Mouse (Mus musculus) limb, embryonic 12.5 days (tissue): ENCODE measurements around the gene Ptpn3. TPM values are rescaled to one million over a fixed set of nuclear protein-coding genes. Genes with fewer than 3 reads are reported as not detected.

ENCODE experiments used
- ATAC-seq: fragments of 200-750 bp; cut with Nextera tagmentation; 2 replicates; pipeline ENCODE4 v1.8.0; 2017; ENCODE audit warnings: low read depth, moderate TSS enrichment; ENCODE audit not compliant: insufficient number of reproducible peaks, insufficient read depth, low FRiP score, low TSS enrichment
- H3K27ac ChIP-seq: fragments of 300-500 bp; sonication (generic); 2 replicates; pipeline ENCODE4 v1.5.1; 2016; ENCODE audit warnings: mild to moderate bottlenecking, moderate library complexity
- H3K27me3 ChIP-seq: fragments of 300-500 bp; sonication (generic); 2 replicates; pipeline ENCODE4 v1.6.1; 2016; ENCODE audit warnings: mild to moderate bottlenecking, moderate library complexity
- H3K36me3 ChIP-seq: fragments of 300-500 bp; sonication (generic); 2 replicates; pipeline ENCODE4 v1.6.1; 2016; ENCODE audit warnings: mild to moderate bottlenecking, moderate library complexity
- H3K4me1 ChIP-seq: fragments of 300-500 bp; sonication (generic); replicated peaks from 2 replicates; pipeline ENCODE4 v1.6.1; 2016
- H3K4me2 ChIP-seq: fragments of 300-500 bp; sonication (generic); 2 replicates; pipeline ENCODE4 v1.6.1; 2016; ENCODE audit warnings: mild to moderate bottlenecking, moderate library complexity
- H3K4me3 ChIP-seq: fragments of 300-500 bp; sonication (generic); replicated peaks from 2 replicates; pipeline ENCODE4 v1.5.1; 2016; ENCODE audit warnings: mild to moderate bottlenecking
- H3K9ac ChIP-seq: fragments of 300-500 bp; sonication (generic); replicated peaks from 2 replicates; pipeline ENCODE4 v1.6.1; 2016; ENCODE audit warnings: mild to moderate bottlenecking, moderate library complexity
- H3K9me3 ChIP-seq: fragments of 300-500 bp; sonication (generic); 2 replicates; pipeline ENCODE4 v1.6.1; 2016; ENCODE audit warnings: mild to moderate bottlenecking, moderate library complexity
- WGBS: fragments of 180-500 bp; shearing (Covaris S2); methylation state at CpG from one replicate; pipeline ENCODE4 v1.1.7; 2016; 5-methylcytosine and 5-hydroxymethylcytosine counted together
- polyA plus RNA-seq: library from polyadenylated mRNA; unstranded; fragments of >200 nt; fragmentation: Nextera tagmentation; extraction: Ambion mirVana; gene quantifications from 2 replicates; pipeline ENCODE4 v1.2.1, GENCODE M21; 2016

The Ptpn3 gene
- polyA plus RNA-seq, 1 experiment from 2014 or later, result 2.9 TPM

- 5% methylated on average over 26 of the region's 26 CpGs for WGBS
- H3K36me3 ChIP-seq, result no peaks in the 10 kb centered on the region
- H3K4me2 ChIP-seq, result peak overlapping the region; percentile 88
- no peak for ATAC-seq
- H3K9me3 ChIP-seq, result no peaks in the 10 kb centered on the region
- H3K27ac ChIP-seq, result no peak overlapping the region
- H3K4me1 ChIP-seq, result peaks cover 41% of the 10 kb centered on the region
- peaks cover 18% of the 10 kb centered on the region for H3K27me3 ChIP-seq
- H3K9ac ChIP-seq, result peak overlapping the region; percentile 77; the same call in 1 of the 2 replicates
- peak overlapping the region; percentile 72 for H3K4me3 ChIP-seq
Measured at GRCm38 (mm10) chr4:57141908-57142361, 159.7 kb downstream of the Ptpn3 start.

GRCm38 (mm10) chr4:57140992-57141717 lies 160.5 kb downstream of the Ptpn3 start:
- Histone ChIP-seq H3K9me3 (no peaks in the 10 kb centered on the region), H3K4me2 (peak overlapping the region; percentile 88), H3K4me3 (peak overlapping the region; percentile 72), H3K27ac (no peak overlapping the region), H3K36me3 (no peaks in the 10 kb centered on the region), H3K4me1 (peaks cover 41% of the 10 kb centered on the region), H3K27me3 (peaks cover 18% of the 10 kb centered on the region), H3K9ac (peak overlapping the region; percentile 77; the same call in 1 of the 2 replicates)
- ATAC-seq, result no peak
- WGBS, result 9% methylated on average over 15 of the region's 15 CpGs

Other genes starting within 250 kb of the Ptpn3 start
- 2.2 and 2.4 TPM in 2 replicates for gene Epb41l4b, start 158.4 kb downstream of the Ptpn3 start, polyA plus RNA-seq
- gene Palm2, start 132.4 kb upstream of the Ptpn3 start, polyA plus RNA-seq, result 9.2 and 13.2 TPM in 2 replicates